Mouse (Mus musculus): ENCODE measurements around the gene Ahsg. TPM values are rescaled to one million over a fixed set of nuclear protein-coding genes. Genes with fewer than 3 reads are reported as not detected.

Gene Ahsg
- polyA plus RNA-seq, 1 experiment from 2014 or later: 2,676 TPM

DNA sequence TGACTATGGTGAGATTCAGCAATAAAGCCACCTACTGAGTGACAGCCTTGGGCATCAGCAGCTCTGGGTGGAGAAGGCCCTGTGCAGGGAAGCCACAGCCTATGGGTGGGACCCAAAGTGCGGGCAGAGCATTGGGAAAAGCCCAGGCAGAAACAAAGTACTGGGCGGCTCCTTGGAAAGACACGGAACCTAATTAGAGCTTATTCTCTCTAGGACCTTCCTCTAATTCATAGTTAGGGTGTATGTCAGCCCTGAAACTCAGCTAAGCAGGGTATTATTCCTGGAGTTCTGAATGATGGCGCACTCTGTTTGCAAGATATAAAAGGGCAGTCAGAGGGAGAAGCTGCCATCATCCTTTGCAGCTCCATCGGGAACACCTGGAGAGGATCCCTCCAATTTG lies 27.0 kb downstream of the Ahsg start, which contains the start of gene Fetub:
Fetub (plus strand) TSS at position 301 of the 400 bp plus-strand sequence.
- H3K4me1 ChIP-seq (replicated peaks): no peaks in the 10 kb centered on the region
- no peak within 1 kb of the TSS for H3K4me2 ChIP-seq
- no peaks in the 10 kb centered on the region for H3K9me3 ChIP-seq (replicated peaks)
- no peak within 1 kb of the TSS for H3K9ac ChIP-seq
- H3K27me3 ChIP-seq: no peaks in the 10 kb centered on the region
- ATAC-seq (ENCODE audit: insufficient read depth): no peak
- H3K36me3 ChIP-seq (replicated peaks): no peaks in the 10 kb centered on the region
- H3K4me3 ChIP-seq (replicated peaks): no peak within 1 kb of the TSS
- WGBS (ENCODE audit: insufficient replicate concordance): 77% methylated on average over 5 of the region's 5 CpGs
- H3K27ac ChIP-seq (replicated peaks): no peak within 1 kb of the TSS

DNA sequence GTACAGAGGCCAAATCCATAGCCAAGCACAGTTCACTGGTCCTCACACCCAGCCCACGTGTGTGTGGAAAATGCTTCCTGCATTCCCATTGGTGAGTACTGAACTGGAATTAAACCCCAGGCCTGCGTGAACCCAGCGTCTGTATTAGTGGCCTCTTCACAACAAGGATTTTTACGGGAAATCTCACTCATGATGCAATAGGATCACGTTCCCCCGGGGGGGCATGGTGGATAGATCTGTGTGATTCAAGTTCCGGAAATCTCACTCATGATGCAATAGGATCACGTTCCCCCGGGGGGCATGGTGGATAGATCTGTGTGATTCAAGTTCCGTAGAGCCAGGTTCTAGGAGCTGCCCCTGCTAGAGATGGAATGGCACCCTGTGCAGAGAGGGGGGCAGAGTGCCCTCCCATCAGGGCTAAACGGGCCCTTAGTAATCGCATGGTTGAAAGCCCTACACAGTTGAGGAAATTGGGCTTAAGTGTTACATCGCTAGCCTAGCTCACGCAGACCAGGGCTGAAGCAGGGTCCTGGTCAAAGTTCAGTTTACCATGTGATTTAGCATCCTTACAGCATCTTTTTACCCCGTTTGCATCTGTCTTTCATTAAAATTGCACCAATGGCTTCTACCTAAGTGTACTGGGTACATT lies 27.7 kb downstream of the Ahsg start:
- Histone ChIP-seq H3K9me3 (replicated peaks) (no peaks in the 10 kb centered on the region), H3K27me3 (no peaks in the 10 kb centered on the region), H3K9ac (no peak overlapping the region), H3K4me2 (no peak overlapping the region), H3K4me3 (replicated peaks) (no peak overlapping the region), H3K36me3 (replicated peaks) (no peaks in the 10 kb centered on the region), H3K4me1 (replicated peaks) (no peaks in the 10 kb centered on the region), H3K27ac (replicated peaks) (no peak overlapping the region)
- no peak for ATAC-seq (ENCODE audit: insufficient read depth)
- whole genome bisulfite sequencing (ENCODE audit: insufficient replicate concordance): 68% methylated on average over 15 of the region's 15 CpGs

DNA sequence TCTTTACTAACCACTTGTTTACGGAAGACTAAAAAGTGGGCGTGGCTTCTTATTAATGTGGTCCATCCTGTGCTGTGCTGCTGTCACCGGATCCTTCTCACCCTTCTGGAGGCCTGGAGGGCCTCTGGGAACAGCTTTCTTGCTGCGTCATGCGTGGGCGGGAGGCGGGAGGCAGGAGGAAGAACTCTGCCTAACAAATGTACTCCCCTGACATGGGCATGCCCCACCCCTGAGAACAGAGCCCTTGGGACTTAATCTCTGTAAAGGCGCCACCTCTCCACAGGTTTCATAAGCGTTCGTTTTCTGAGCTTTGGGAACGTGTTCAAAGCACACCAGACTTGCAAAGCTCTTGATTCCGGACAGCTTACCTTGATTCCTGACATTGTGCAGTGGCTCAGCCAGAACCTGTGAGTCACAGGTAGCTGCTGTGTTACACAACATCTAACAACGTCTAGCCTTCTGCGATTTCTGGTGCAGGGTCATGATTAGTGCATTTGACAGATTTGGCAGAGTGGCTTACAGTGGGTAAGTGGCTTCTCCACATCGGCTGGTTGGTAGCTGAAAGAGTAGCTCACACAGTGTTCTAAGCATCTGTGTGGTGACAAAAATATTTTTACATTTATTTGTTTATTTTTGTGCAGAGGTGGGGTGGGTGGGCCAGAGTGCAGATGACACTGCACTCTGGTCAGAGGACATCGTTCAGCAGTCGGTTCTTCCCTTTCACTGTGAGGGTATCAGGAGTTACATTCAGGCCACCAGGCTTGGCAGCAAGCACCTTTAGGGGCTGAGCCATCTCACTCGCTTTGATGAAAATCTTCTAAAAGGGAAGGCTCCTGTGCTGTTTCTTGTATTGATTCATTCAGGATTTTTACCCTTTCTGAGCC lies 29.1 kb downstream of the Ahsg start:
- Histone ChIP-seq H3K4me2 (no peak overlapping the region), H3K4me3 (replicated peaks) (no peak overlapping the region), H3K9ac (no peak overlapping the region), H3K36me3 (replicated peaks) (no peaks in the 10 kb centered on the region), H3K4me1 (replicated peaks) (no peaks in the 10 kb centered on the region), H3K9me3 (replicated peaks) (no peaks in the 10 kb centered on the region), H3K27me3 (no peaks in the 10 kb centered on the region), H3K27ac (replicated peaks) (peak overlapping the region; percentile 45)
- WGBS (ENCODE audit: insufficient replicate concordance): 42% methylated on average over 18 of the region's 18 CpGs
- peak; percentile 70 for ATAC-seq (ENCODE audit: insufficient read depth)

DNA sequence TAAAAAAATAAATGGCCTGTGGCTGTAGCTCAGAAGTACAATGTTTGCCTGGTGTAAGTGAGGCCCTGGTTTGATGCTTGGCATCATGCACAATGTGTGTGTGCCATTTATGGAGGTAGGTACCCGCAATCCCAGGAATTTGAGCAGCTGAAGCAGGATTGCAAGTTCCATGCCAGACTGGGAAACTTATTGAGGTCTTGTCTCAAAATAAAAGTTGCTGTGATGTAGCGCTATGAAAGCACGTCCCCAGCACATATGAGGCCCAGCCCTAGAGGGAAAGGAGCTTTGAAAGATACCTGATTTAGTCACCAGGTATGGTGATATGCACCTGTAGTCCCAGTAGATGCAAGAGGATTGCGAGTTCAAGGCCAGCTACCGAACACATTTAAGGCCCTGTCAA lies 30.7 kb downstream of the Ahsg start:
- 66% methylated on average over 5 of the region's 5 CpGs for WGBS (ENCODE audit: insufficient replicate concordance)
- H3K4me2 ChIP-seq: no peak overlapping the region
- H3K4me3 ChIP-seq (replicated peaks): no peak overlapping the region
- ATAC-seq (ENCODE audit: insufficient read depth): no peak
- no peaks in the 10 kb centered on the region for H3K9me3 ChIP-seq (replicated peaks)
- no peaks in the 10 kb centered on the region for H3K4me1 ChIP-seq (replicated peaks)
- H3K27ac ChIP-seq (replicated peaks): no peak overlapping the region
- no peaks in the 10 kb centered on the region for H3K36me3 ChIP-seq (replicated peaks)
- H3K9ac ChIP-seq: no peak overlapping the region
- no peaks in the 10 kb centered on the region for H3K27me3 ChIP-seq

DNA sequence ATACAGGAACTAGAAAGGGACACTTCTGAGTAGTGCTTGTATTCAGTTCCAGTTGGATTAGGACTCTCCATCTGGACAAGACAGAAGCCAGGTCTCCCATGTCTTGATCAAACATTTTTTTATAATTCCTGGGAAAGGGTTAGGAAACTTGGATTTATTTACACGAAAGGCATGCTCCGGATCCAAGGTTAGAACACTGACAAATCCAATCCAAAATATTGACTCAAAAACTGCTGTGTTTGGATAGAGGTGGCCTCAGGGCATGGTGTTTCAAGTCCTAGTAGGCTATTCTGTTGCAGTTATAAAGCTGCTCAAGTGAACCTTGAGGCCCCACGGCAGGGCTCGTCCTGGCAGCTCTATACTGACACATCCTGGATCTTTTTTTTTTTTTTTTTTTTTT lies 31.4 kb downstream of the Ahsg start:
- 66% methylated on average over 4 of the region's 4 CpGs for WGBS (ENCODE audit: insufficient replicate concordance)
- H3K9ac ChIP-seq: no peak overlapping the region
- no peaks in the 10 kb centered on the region for H3K4me1 ChIP-seq (replicated peaks)
- H3K9me3 ChIP-seq (replicated peaks): no peaks in the 10 kb centered on the region
- no peak overlapping the region for H3K27ac ChIP-seq (replicated peaks)
- ATAC-seq (ENCODE audit: insufficient read depth): no peak
- no peaks in the 10 kb centered on the region for H3K36me3 ChIP-seq (replicated peaks)
- no peaks in the 10 kb centered on the region for H3K27me3 ChIP-seq
- H3K4me3 ChIP-seq (replicated peaks): no peak overlapping the region
- no peak overlapping the region for H3K4me2 ChIP-seq

DNA sequence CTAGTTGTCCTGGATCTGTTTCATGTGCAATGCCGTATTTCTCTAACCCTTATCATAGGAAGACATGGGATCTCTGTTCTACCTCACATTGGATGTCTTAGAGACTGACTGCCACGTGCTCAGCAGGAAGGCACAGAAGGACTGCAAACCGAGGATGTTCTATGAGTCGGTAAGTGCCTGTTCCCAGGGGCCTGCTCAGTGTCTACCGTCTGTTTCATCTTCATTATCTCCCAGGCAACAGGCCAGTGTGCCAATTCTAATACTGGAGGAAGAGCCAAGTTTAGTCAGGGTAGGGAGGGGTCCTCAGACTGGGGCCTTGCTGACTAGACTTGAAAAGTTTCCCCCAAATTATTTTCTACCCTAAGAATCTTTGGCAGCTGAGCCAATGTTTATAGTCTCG lies 38.5 kb downstream of the Ahsg start:
- 58% methylated on average over 6 of the region's 6 CpGs for WGBS (ENCODE audit: insufficient replicate concordance)
- H3K27me3 ChIP-seq: no peaks in the 10 kb centered on the region

DNA sequence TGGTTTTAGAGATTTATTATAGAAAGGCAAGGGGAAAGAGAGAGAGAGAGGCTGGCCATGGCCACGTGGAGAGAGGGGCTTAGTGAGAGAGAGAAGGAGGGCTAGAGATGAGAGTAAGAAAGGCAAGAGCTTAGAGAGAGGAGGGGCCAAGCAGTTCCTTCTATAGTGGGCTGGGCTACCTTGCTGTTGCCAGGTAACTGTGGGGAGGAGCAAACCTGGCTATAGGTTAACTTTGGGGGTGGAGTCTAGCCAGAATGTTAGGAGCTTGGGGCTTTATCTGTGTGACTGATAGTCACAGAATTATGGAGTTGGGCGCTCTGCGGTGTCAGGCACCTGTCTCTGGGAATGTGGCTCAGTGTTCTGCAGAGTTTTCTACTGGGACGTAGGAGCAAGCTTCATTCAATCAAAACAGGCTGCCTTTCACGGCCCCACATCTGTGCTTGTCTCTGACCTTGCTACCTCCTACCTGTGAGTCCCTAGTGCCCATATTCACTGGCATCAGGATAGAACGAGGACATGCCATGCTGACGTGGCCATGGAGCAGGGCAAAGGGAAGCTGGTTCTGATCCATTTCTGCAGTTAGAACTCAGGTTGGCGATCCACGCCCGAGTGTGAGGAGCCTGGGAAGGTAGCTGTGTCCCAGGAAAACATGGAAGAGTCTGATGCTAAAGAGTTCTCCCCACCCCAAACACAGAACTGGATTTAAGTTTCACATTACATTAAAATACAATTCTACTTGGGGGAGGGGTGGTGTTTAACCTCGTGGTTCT lies 40.5 kb downstream of the Ahsg start:
- H3K36me3 ChIP-seq (replicated peaks): no peaks in the 10 kb centered on the region
- ATAC-seq (ENCODE audit: insufficient read depth): no peak
- H3K4me2 ChIP-seq: no peak overlapping the region
- H3K9me3 ChIP-seq (replicated peaks): no peaks in the 10 kb centered on the region
- H3K9ac ChIP-seq: no peak overlapping the region
- H3K27me3 ChIP-seq: no peaks in the 10 kb centered on the region
- no peak overlapping the region for H3K4me3 ChIP-seq (replicated peaks)
- H3K27ac ChIP-seq (replicated peaks): no peak overlapping the region
- WGBS (ENCODE audit: insufficient replicate concordance): 60% methylated on average over 11 of the region's 11 CpGs
- no peaks in the 10 kb centered on the region for H3K4me1 ChIP-seq (replicated peaks)

More for the DNA sequence above, 38.5 kb downstream of the Ahsg start:
- ATAC-seq (ENCODE audit: insufficient read depth): no peak
- Histone ChIP-seq H3K4me3 (replicated peaks) (no peak overlapping the region), H3K36me3 (replicated peaks) (no peaks in the 10 kb centered on the region), H3K27ac (replicated peaks) (no peak overlapping the region), H3K4me1 (replicated peaks) (no peaks in the 10 kb centered on the region), H3K4me2 (no peak overlapping the region), H3K9me3 (replicated peaks) (no peaks in the 10 kb centered on the region), H3K9ac (no peak overlapping the region)

DNA sequence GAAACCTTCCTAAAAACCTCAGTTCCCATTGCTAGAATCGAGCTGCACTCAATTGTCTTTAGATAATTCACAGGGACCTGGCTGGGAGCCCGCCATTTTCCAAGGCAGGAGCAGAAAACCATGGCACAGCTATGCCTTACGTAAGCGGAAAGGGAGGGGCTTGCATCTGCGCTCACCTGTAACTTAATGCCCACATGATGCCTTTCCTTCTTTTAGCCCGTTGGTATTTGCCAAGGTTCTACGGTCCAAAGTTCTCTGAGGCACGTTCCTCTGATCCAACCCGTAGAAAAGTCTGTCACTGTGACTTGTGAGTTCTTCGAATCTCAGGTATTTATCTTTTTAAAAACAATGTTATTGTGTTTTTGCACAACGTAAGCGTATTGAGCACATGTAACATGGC lies 46.6 kb downstream of the Ahsg start:
- Histone ChIP-seq H3K36me3 (replicated peaks) (no peaks in the 10 kb centered on the region), H3K4me2 (no peak overlapping the region), H3K27ac (replicated peaks) (no peak overlapping the region), H3K27me3 (no peaks in the 10 kb centered on the region), H3K4me1 (replicated peaks) (no peaks in the 10 kb centered on the region), H3K9ac (no peak overlapping the region), H3K4me3 (replicated peaks) (no peak overlapping the region), H3K9me3 (replicated peaks) (no peaks in the 10 kb centered on the region)
- ATAC-seq (ENCODE audit: insufficient read depth): no peak
- 76% methylated on average over 12 of the region's 12 CpGs for WGBS (ENCODE audit: insufficient replicate concordance)

DNA sequence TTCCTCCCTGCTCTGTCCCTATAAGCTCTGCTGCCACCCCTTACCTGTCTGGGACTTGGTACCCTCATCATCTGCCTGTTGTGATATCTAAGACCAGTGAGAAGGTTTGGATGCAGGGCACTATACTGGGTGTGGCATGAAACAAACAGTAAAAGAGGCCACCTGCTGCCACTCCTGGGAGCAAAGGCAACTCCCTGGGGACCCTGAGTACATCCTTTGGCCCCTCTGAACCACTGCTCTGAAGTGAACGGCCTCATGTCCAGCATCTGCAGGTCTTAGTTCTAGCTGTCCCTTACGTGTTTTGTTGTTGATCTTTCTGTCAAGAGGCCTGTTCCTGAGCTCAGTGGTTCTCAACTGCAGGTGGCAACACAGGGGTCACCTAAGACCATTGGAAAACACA lies 47.5 kb downstream of the Ahsg start:
- ATAC-seq (ENCODE audit: insufficient read depth): no peak
- H3K9ac ChIP-seq: no peak overlapping the region
- no peaks in the 10 kb centered on the region for H3K9me3 ChIP-seq (replicated peaks)
- no peaks in the 10 kb centered on the region for H3K4me1 ChIP-seq (replicated peaks)
- H3K4me3 ChIP-seq (replicated peaks): no peak overlapping the region
- no peak overlapping the region for H3K4me2 ChIP-seq
- WGBS (ENCODE audit: insufficient replicate concordance): 52% methylated on average over 2 of the region's 2 CpGs
- H3K27ac ChIP-seq (replicated peaks): no peak overlapping the region
- H3K27me3 ChIP-seq: no peaks in the 10 kb centered on the region
- H3K36me3 ChIP-seq (replicated peaks): no peaks in the 10 kb centered on the region

DNA sequence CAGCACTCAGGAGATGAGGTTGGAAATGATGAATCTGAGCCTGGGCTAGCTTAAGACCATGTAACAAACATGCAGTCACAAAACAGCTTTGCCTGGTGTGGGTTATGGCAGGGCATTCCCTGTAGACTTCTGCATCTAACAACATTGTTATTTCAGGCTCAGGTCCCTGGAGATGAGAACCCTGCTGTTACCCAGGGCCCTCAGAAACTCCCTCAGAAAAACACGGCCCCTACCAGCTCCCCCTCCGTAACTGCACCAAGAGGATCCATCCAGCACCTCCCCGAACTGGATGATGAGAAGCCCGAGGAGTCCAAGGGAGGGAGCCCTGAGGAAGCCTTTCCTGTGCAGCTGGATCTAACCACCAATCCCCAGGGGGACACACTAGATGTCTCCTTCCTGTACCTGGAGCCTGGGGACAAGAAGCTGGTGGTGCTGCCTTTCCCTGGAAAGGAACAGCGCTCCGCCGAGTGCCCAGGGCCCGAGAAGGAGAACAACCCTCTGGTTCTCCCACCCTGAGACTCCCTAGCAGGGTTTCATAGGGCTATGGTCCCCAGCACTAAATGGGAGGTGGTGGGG lies 48.1 kb downstream of the Ahsg start:
- Histone ChIP-seq H3K4me3 (replicated peaks) (no peak overlapping the region), H3K4me2 (no peak overlapping the region), H3K4me1 (replicated peaks) (no peaks in the 10 kb centered on the region), H3K27ac (replicated peaks) (no peak overlapping the region), H3K9ac (no peak overlapping the region), H3K9me3 (replicated peaks) (no peaks in the 10 kb centered on the region), H3K27me3 (no peaks in the 10 kb centered on the region), H3K36me3 (replicated peaks) (no peaks in the 10 kb centered on the region)
- 62% methylated on average over 8 of the region's 8 CpGs for WGBS (ENCODE audit: insufficient replicate concordance)
- no peak for ATAC-seq (ENCODE audit: insufficient read depth)
